Mouse (Mus musculus): ENCODE measurements around the gene Dnal4. TPM values are rescaled to one million over a fixed set of nuclear protein-coding genes. Genes with fewer than 3 reads are reported as not detected.
A peak's percentile ranks its signal among the peaks of the same experiment; 100 is the strongest.
"Not testable (repeated sequence)": the region's sequence is repeated elsewhere in the genome, so short reads cannot be mapped to it uniquely, and the experiment has no call there.

Gene Dnal4
- polyA plus RNA-seq, 1 experiment from 2014 or later: 28.6 TPM

- H3K4me3 ChIP-seq (ENCODE audit: low read depth, low read length): no peak overlapping the region
- H3K36me3 ChIP-seq (ENCODE audit: control insufficient read depth, insufficient read depth, low read length): no peaks in the 10 kb centered on the region
- H3K4me1 ChIP-seq (replicated peaks; ENCODE audit: control insufficient read depth, insufficient read depth, low read length): no peaks in the 10 kb centered on the region
- no peak overlapping the region for H3K9ac ChIP-seq (ENCODE audit: low read depth, low read length)
- H3K27ac ChIP-seq (ENCODE audit: low read depth, low read length): no peak overlapping the region
- H3K27me3 ChIP-seq (replicated peaks; ENCODE audit: control insufficient read depth, insufficient read depth, low read length): peaks cover 5% of the 10 kb centered on the region; the same call in 1 of the 2 replicates
- no peak for ATAC-seq (replicated peaks; ENCODE audit: low FRiP score)
- no peak for DNase-seq (ENCODE audit: low spot score)
- 40% methylated on average over 8 of the region's 8 CpGs for whole genome bisulfite sequencing
- H3K4me2 ChIP-seq: no peak overlapping the region
- no peaks in the 10 kb centered on the region for H3K9me3 ChIP-seq (ENCODE audit: control insufficient read depth, low read length)
Measured at GRCm38 (mm10) chr15:79813666-79814258, 36.1 kb upstream of the Dnal4 start.

GRCm38 (mm10) chr15:79812840-79813239, 35.2 kb upstream of the Dnal4 start:
- DNase-seq (ENCODE audit: low spot score); H3K4me2 ChIP-seq; H3K9ac ChIP-seq (ENCODE audit: low read depth, low read length); H3K27me3 ChIP-seq (replicated peaks; ENCODE audit: control insufficient read depth, insufficient read depth, low read length); H3K36me3 ChIP-seq (ENCODE audit: control insufficient read depth, insufficient read depth, low read length); ATAC-seq (replicated peaks; ENCODE audit: low FRiP score); H3K4me1 ChIP-seq (replicated peaks; ENCODE audit: control insufficient read depth, insufficient read depth, low read length); H3K9me3 ChIP-seq (ENCODE audit: control insufficient read depth, low read length); H3K27ac ChIP-seq (ENCODE audit: low read depth, low read length); H3K4me3 ChIP-seq (ENCODE audit: low read depth, low read length): not testable (repeated sequence)
- WGBS: 47% methylated on average over 2 of the region's 2 CpGs

GRCm38 (mm10) chr15:79810997-79811396, 33.3 kb upstream of the Dnal4 start:
- no peak for ATAC-seq (replicated peaks; ENCODE audit: low FRiP score)
- Histone ChIP-seq H3K9ac (ENCODE audit: low read depth, low read length) (no peak overlapping the region), H3K4me1 (replicated peaks; ENCODE audit: control insufficient read depth, insufficient read depth, low read length) (no peaks in the 10 kb centered on the region), H3K36me3 (ENCODE audit: control insufficient read depth, insufficient read depth, low read length) (no peaks in the 10 kb centered on the region), H3K27me3 (replicated peaks; ENCODE audit: control insufficient read depth, insufficient read depth, low read length) (peaks cover 24% of the 10 kb centered on the region), H3K9me3 (ENCODE audit: control insufficient read depth, low read length) (no peaks in the 10 kb centered on the region), H3K27ac (ENCODE audit: low read depth, low read length) (no peak overlapping the region), H3K4me3 (ENCODE audit: low read depth, low read length) (no peak overlapping the region), H3K4me2 (no peak overlapping the region)
- no peak for DNase-seq (ENCODE audit: low spot score)
- 62% methylated on average over 4 of the region's 4 CpGs for WGBS

DNA sequence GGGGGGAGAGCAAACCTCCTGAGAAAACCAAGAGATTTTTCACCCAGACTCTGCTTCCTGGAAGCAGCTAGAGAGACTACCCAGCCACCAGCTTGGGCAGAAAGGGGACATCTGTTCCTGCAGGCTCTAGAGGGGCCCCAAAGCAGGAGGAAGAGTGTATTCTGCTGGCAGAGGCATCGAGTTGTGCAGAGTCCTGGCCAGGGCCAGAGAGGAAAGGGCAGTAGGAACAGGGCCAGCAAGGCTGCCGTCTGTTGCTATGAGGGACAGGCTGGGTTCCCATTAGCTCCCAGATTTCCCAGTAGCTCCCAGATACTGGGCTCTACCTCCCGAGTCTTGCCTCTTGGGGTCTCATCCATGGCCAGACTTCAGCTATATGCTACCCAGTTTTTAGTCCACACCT, 32.4 kb upstream of the Dnal4 start:
- WGBS: 43% methylated on average over 3 of the region's 3 CpGs

DNA sequence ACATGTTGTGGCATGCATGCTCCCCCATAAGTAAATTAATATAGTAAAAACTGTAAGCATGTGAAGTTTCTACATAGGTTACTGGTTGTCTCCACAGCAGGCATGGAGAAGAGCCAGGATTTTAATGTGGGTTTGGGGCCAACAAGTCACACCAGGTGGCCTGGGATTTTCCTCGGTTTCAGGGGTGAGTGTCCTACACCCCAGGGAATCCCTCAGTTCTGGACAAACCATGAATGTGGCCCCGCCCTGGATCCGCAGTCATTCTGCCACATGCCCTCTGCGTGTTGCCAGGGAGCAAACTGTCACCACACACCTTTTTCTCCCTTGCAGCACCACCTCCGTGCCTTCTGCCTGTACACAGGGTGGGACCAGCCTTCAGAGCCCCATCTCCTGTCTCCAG, 31.0 kb upstream of the Dnal4 start:
- no peak overlapping the region for H3K4me3 ChIP-seq (ENCODE audit: low read depth, low read length)
- no peak overlapping the region for H3K27ac ChIP-seq (ENCODE audit: low read depth, low read length)
- peaks cover 48% of the 10 kb centered on the region for H3K27me3 ChIP-seq (replicated peaks; ENCODE audit: control insufficient read depth, insufficient read depth, low read length)
- no peaks in the 10 kb centered on the region for H3K36me3 ChIP-seq (ENCODE audit: control insufficient read depth, insufficient read depth, low read length)
- peaks cover 5% of the 10 kb centered on the region; the same call in 1 of the 2 replicates for H3K4me1 ChIP-seq (replicated peaks; ENCODE audit: control insufficient read depth, insufficient read depth, low read length)
- H3K9me3 ChIP-seq (ENCODE audit: control insufficient read depth, low read length): no peaks in the 10 kb centered on the region
- H3K9ac ChIP-seq (ENCODE audit: low read depth, low read length): no peak overlapping the region
- no peak for ATAC-seq (replicated peaks; ENCODE audit: low FRiP score)
- WGBS: 57% methylated on average over 5 of the region's 5 CpGs
- no peak overlapping the region for H3K4me2 ChIP-seq
- no peak for DNase-seq (ENCODE audit: low spot score)

More for the DNA sequence above, 32.4 kb upstream of the Dnal4 start:
- Histone ChIP-seq H3K9me3 (ENCODE audit: control insufficient read depth, low read length) (no peaks in the 10 kb centered on the region), H3K9ac (ENCODE audit: low read depth, low read length) (no peak overlapping the region), H3K36me3 (ENCODE audit: control insufficient read depth, insufficient read depth, low read length) (no peaks in the 10 kb centered on the region), H3K27ac (ENCODE audit: low read depth, low read length) (no peak overlapping the region), H3K27me3 (replicated peaks; ENCODE audit: control insufficient read depth, insufficient read depth, low read length) (peaks cover 34% of the 10 kb centered on the region), H3K4me3 (ENCODE audit: low read depth, low read length) (no peak overlapping the region), H3K4me1 (replicated peaks; ENCODE audit: control insufficient read depth, insufficient read depth, low read length) (no peaks in the 10 kb centered on the region), H3K4me2 (no peak overlapping the region)
- DNase-seq (ENCODE audit: low spot score): no peak
- ATAC-seq (replicated peaks; ENCODE audit: low FRiP score): no peak

DNA sequence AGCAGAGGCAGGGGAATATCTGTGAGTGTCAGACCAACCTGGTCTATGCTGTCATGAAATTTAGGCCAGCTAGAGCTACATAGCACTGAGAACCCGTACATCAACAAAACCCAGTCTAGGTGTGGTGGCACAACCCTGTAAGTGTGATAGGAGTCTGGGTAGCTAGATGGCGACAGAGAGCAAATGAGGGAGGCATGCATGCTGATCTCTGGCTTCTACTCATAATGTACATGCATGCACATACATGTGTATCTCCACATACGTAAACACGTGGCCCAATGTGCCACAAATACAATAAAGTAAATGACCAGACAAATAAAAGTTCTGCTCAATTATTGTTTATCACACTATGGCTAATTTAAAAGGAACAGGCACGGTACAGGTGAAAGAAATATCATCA, 30.5 kb upstream of the Dnal4 start:
- H3K4me1 ChIP-seq (replicated peaks; ENCODE audit: control insufficient read depth, insufficient read depth, low read length): peaks cover 5% of the 10 kb centered on the region; the same call in 1 of the 2 replicates
- no peak overlapping the region for H3K27ac ChIP-seq (ENCODE audit: low read depth, low read length)
- H3K9me3 ChIP-seq (ENCODE audit: control insufficient read depth, low read length): no peaks in the 10 kb centered on the region
- H3K27me3 ChIP-seq (replicated peaks; ENCODE audit: control insufficient read depth, insufficient read depth, low read length): peaks cover 53% of the 10 kb centered on the region
- no peak overlapping the region for H3K4me2 ChIP-seq
- no peak overlapping the region for H3K9ac ChIP-seq (ENCODE audit: low read depth, low read length)
- no peak overlapping the region for H3K4me3 ChIP-seq (ENCODE audit: low read depth, low read length)
- WGBS: 35% methylated on average over 5 of the region's 5 CpGs
- DNase-seq (ENCODE audit: low spot score): no peak
- no peaks in the 10 kb centered on the region for H3K36me3 ChIP-seq (ENCODE audit: control insufficient read depth, insufficient read depth, low read length)
- ATAC-seq (replicated peaks; ENCODE audit: low FRiP score): no peak

DNA sequence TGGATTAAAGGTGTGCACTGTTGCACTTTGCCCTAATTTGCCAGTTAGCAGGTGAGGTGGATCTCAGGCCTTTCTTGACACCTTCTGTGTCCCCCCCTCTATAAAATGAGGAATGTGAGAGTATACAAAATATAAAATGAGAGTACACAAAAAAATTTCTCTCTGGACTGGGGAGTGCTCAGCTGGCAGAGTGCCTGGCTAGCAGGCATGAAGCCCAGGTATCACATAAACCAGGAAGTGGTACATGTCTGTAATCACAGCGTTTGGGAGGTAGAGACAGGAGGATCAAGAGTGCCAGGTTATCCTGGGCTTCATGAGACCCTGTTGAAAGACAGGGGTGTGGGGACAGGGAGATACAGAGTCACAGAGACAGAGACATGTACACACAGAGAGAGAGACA, 29.4 kb upstream of the Dnal4 start:
- H3K4me1 ChIP-seq (replicated peaks; ENCODE audit: control insufficient read depth, insufficient read depth, low read length): peaks cover 5% of the 10 kb centered on the region; the same call in 1 of the 2 replicates
- ATAC-seq (replicated peaks; ENCODE audit: low FRiP score) (no peak), DNase-seq (ENCODE audit: low spot score) (no peak)
- H3K36me3 ChIP-seq (ENCODE audit: control insufficient read depth, insufficient read depth, low read length): no peaks in the 10 kb centered on the region
- no peak overlapping the region for H3K27ac ChIP-seq (ENCODE audit: low read depth, low read length)
- H3K27me3 ChIP-seq (replicated peaks; ENCODE audit: control insufficient read depth, insufficient read depth, low read length): peaks cover 64% of the 10 kb centered on the region
- no peak overlapping the region for H3K4me3 ChIP-seq (ENCODE audit: low read depth, low read length)
- H3K9me3 ChIP-seq (ENCODE audit: control insufficient read depth, low read length): no peaks in the 10 kb centered on the region
- no peak overlapping the region for H3K4me2 ChIP-seq
- 33% methylated on average over 1 of the region's 1 CpGs for WGBS
- no peak overlapping the region for H3K9ac ChIP-seq (ENCODE audit: low read depth, low read length)

DNA sequence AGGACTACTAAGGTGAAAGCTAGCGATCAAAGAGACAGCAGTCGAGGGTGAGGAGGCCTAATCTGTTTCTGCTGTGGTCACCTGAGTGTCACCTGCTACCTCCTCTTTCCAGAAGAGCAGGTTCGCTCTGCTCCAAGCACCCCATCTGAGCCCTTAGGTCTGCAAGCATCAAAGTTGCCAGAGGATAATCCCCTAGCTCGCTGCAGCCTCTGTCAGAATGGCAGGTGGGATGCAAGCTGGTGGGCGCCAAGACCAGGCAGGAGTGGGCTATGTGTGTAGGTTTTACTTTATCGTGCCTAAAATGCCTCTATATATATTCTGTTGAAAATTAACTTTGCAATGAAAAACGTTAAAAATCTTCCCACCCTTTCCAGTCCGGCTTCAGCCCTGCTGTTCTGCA, 27.6 kb upstream of the Dnal4 start:
- WGBS: 22% methylated on average over 8 of the region's 8 CpGs
- no peak for DNase-seq (ENCODE audit: low spot score)
- Histone ChIP-seq H3K36me3 (ENCODE audit: control insufficient read depth, insufficient read depth, low read length) (no peaks in the 10 kb centered on the region), H3K27ac (ENCODE audit: low read depth, low read length) (no peak overlapping the region), H3K4me3 (ENCODE audit: low read depth, low read length) (no peak overlapping the region), H3K4me1 (replicated peaks; ENCODE audit: control insufficient read depth, insufficient read depth, low read length) (peaks cover 5% of the 10 kb centered on the region; the same call in 1 of the 2 replicates), H3K27me3 (replicated peaks; ENCODE audit: control insufficient read depth, insufficient read depth, low read length) (peaks cover 77% of the 10 kb centered on the region), H3K4me2 (no peak overlapping the region), H3K9ac (ENCODE audit: low read depth, low read length) (no peak overlapping the region), H3K9me3 (ENCODE audit: control insufficient read depth, low read length) (no peaks in the 10 kb centered on the region)
- ATAC-seq (replicated peaks; ENCODE audit: low FRiP score): no peak

DNA sequence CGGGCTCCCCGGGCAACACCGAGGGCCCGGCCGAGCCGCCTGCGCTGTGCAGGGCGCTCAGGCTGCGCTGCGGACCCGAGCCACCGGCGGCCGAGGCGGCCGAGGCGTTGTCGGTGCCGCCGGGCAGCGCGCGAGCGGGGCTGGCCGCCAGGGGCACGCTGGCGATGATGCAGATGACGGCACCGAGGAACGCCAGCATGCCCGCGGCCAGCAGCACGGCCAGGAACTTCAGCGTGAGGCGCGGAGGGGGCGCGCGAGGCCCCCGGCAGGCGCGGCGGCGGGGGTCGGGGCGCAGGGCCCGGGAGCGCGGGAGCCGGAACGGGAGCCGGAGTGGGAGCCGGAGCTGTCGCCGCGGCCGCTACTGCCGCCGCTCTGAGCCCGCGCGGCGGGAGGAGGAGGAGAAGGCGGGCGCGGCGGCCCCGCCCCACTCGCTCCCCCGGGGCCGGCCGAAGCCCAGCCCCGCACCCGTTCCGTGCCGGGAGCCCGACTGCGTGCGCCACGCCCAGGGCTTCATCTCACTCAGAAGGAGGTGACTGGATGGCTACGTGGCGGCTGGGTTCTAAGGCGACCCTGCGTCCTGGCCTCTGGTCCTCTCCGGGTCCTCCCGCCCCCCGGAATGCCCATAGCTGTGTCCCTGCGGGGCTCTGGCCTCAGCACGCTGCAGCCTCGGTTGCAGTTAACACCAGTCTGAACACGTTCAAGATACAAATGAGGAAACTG, 26.9 kb upstream of the Dnal4 start, which contains the start of gene Nptxr:
Nptxr (minus strand) TSS at position 415 of the 720 bp plus-strand sequence.
- Histone ChIP-seq H3K36me3 (ENCODE audit: control insufficient read depth, insufficient read depth, low read length) (no peaks in the 10 kb centered on the region), H3K9ac (ENCODE audit: low read depth, low read length) (no peak within 1 kb of the TSS), H3K27ac (ENCODE audit: low read depth, low read length) (no peak within 1 kb of the TSS), H3K9me3 (ENCODE audit: control insufficient read depth, low read length) (no peaks in the 10 kb centered on the region), H3K4me3 (ENCODE audit: low read depth, low read length) (peak within 1 kb of the TSS; percentile 58), H3K4me1 (replicated peaks; ENCODE audit: control insufficient read depth, insufficient read depth, low read length) (peaks cover 5% of the 10 kb centered on the region; the same call in 1 of the 2 replicates), H3K4me2 (peak within 1 kb of the TSS; percentile 71), H3K27me3 (replicated peaks; ENCODE audit: control insufficient read depth, insufficient read depth, low read length) (peaks cover 82% of the 10 kb centered on the region)
- under 1% methylated on average over 70 of the region's 91 CpGs for WGBS
- DNase-seq (ENCODE audit: low spot score): peak; percentile 49
- ATAC-seq (replicated peaks; ENCODE audit: low FRiP score): peak; percentile 45; the same call in 1 of the 2 replicates
